Mouse (Mus musculus): ENCODE data around the gene Gm47289. TPM values are rescaled to one million over a fixed set of nuclear protein-coding genes. Genes with fewer than 3 reads are reported as not detected.

Gm47289 gene
- total and polyA plus RNA-seq, 3 experiments: 0.11 TPM; not detected in 2

DNA sequence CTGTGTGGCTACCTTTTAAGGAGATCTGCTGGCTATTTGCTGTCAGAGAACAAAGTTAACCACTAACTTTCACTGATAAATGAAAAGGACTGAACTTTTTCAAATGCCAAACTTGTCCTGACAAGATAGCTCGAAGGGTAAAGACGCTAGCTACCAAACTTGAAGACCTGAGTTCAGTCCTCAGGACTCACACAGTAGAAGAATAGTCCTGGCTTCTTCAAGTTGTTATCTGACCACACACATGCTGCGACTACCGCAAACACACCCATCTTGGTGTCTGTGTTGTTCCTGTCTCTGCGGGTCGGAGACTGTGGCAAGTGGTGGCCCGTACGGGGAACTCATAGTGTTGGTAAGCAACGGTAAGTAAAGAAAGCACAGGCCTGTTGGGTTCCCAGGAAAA, 44.7 kb downstream of the Gm47289 start:
- ATAC-seq (ENCODE audit: extremely low read depth, insufficient number of reproducible peaks, low FRiP score, poor library complexity, severe bottlenecking) (no peak), DNase-seq (ENCODE audit: low spot score) (no peak)
- peaks cover 49% of the 10 kb centered on the region for H3K9me3 ChIP-seq (replicated peaks)
- no peaks in the 10 kb centered on the region for H3K4me1 ChIP-seq (ENCODE audit: insufficient read depth, low read depth, low read length)
- no peaks in the 10 kb centered on the region for H3K27me3 ChIP-seq (ENCODE audit: insufficient read depth, low read length)
- H3K36me3 ChIP-seq (replicated peaks): no peaks in the 10 kb centered on the region
- H3K4me3 ChIP-seq (ENCODE audit: low read depth, low read length): no peak overlapping the region
- TF ChIP-seq CTCF (IDR thresholded peaks at IDR 0.05; ENCODE audit: low read depth, low read length): no peak
- TF ChIP-seq GATA2 (IDR thresholded peaks at IDR 0.05; ENCODE audit: borderline replicate concordance, low read depth, low read length): no peak
- TF ChIP-seq TAL1 (conservative IDR thresholded peaks at IDR 0.05; ENCODE audit: low read depth, low read length): no peak
- TF ChIP-seq GATA1 (IDR thresholded peaks at IDR 0.05; ENCODE audit: borderline replicate concordance, low read length): no peak
- no peak for TF ChIP-seq POLR2AphosphoS5 (IDR thresholded peaks at IDR 0.05; ENCODE audit: insufficient replicate concordance, low read depth, low read length)

DNA sequence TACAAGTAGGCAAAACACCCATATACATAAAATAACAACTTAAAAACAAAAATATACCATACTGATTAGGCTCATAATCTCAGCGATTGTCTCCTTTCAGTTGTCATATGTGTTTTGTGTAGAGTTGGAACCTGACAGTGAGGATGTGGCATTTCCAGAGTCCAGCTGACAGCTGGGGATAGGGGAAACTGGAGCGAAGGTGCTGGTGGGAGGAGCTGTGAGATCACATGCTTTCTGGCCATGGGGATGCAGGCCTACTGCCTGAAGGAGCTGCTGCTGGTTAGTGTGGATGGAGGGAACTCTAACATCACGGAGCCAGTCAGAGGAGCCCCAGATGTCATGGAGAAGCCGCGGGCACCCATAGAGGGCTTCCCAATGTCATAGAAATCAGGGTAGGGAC, 46.8 kb downstream of the Gm47289 start:
- Histone ChIP-seq H3K4me3 (ENCODE audit: low read depth, low read length) (no peak overlapping the region), H3K9me3 (replicated peaks) (peaks cover 34% of the 10 kb centered on the region), H3K36me3 (replicated peaks) (no peaks in the 10 kb centered on the region), H3K4me1 (ENCODE audit: insufficient read depth, low read depth, low read length) (no peaks in the 10 kb centered on the region), H3K27me3 (ENCODE audit: insufficient read depth, low read length) (no peaks in the 10 kb centered on the region)
- no peak for DNase-seq (ENCODE audit: low spot score)
- no peak for ATAC-seq (ENCODE audit: extremely low read depth, insufficient number of reproducible peaks, low FRiP score, poor library complexity, severe bottlenecking)
- TF ChIP-seq GATA2 (IDR thresholded peaks at IDR 0.05; ENCODE audit: borderline replicate concordance, low read depth, low read length) (no peak), CTCF (IDR thresholded peaks at IDR 0.05; ENCODE audit: low read depth, low read length) (no peak), POLR2AphosphoS5 (IDR thresholded peaks at IDR 0.05; ENCODE audit: insufficient replicate concordance, low read depth, low read length) (no peak), TAL1 (conservative IDR thresholded peaks at IDR 0.05; ENCODE audit: low read depth, low read length) (no peak), GATA1 (IDR thresholded peaks at IDR 0.05; ENCODE audit: borderline replicate concordance, low read length) (no peak)

DNA sequence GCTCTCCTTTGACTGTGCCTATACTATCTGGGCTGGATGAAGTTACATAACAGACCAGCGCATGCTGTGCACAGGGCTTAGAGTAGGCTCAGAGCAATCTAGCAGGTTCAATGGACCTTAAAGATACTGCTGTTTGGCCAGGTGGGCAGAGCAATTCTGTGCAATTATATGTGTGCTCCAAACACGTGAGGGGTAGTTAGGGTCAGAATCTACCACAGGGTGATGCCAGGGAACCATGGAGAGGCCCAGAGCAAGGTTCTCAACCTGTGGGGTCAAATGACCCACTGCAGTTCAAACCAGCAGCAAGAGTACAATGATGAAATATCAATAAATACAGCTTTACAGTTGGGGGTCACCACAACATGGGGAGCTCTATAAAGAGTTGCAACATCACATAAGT, 47.7 kb downstream of the Gm47289 start:
- no peaks in the 10 kb centered on the region for H3K27me3 ChIP-seq (ENCODE audit: insufficient read depth, low read length)
- no peaks in the 10 kb centered on the region for H3K4me1 ChIP-seq (ENCODE audit: insufficient read depth, low read depth, low read length)
- TF ChIP-seq TAL1 (conservative IDR thresholded peaks at IDR 0.05; ENCODE audit: low read depth, low read length) (no peak), GATA2 (IDR thresholded peaks at IDR 0.05; ENCODE audit: borderline replicate concordance, low read depth, low read length) (no peak), CTCF (IDR thresholded peaks at IDR 0.05; ENCODE audit: low read depth, low read length) (no peak), GATA1 (IDR thresholded peaks at IDR 0.05; ENCODE audit: borderline replicate concordance, low read length) (no peak), POLR2AphosphoS5 (IDR thresholded peaks at IDR 0.05; ENCODE audit: insufficient replicate concordance, low read depth, low read length) (no peak)
- H3K9me3 ChIP-seq (replicated peaks): peaks cover 29% of the 10 kb centered on the region
- no peak for ATAC-seq (ENCODE audit: extremely low read depth, insufficient number of reproducible peaks, low FRiP score, poor library complexity, severe bottlenecking)
- no peaks in the 10 kb centered on the region for H3K36me3 ChIP-seq (replicated peaks)
- no peak overlapping the region for H3K4me3 ChIP-seq (ENCODE audit: low read depth, low read length)
- no peak for DNase-seq (ENCODE audit: low spot score)

DNA sequence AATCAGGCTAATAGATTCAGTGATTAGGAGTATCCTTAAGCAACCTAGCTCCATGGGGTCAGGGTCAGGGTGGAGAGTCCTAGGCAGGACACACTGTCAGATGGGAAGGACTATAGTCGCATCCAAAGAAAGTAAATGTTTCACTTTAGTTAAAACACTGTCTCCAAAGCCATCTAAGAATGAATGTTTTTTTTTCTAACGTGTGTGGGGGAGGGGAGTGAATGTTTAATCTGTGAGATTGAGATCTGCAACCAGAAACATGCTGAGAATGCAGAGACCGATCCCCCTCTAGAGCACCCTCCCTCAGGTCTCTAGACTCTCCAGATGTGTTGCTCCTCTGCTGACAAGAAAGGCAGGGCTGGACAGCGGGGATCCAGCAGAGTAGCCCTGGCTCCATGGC, 48.2 kb downstream of the Gm47289 start:
- H3K9me3 ChIP-seq (replicated peaks): peaks cover 28% of the 10 kb centered on the region
- ATAC-seq (ENCODE audit: extremely low read depth, insufficient number of reproducible peaks, low FRiP score, poor library complexity, severe bottlenecking): no peak
- no peaks in the 10 kb centered on the region for H3K36me3 ChIP-seq (replicated peaks)
- DNase-seq (ENCODE audit: low spot score): no peak
- no peaks in the 10 kb centered on the region for H3K27me3 ChIP-seq (ENCODE audit: insufficient read depth, low read length)
- TF ChIP-seq CTCF (IDR thresholded peaks at IDR 0.05; ENCODE audit: low read depth, low read length): no peak
- no peak for TF ChIP-seq GATA1 (IDR thresholded peaks at IDR 0.05; ENCODE audit: borderline replicate concordance, low read length)
- TF ChIP-seq POLR2AphosphoS5 (IDR thresholded peaks at IDR 0.05; ENCODE audit: insufficient replicate concordance, low read depth, low read length): no peak
- no peak for TF ChIP-seq GATA2 (IDR thresholded peaks at IDR 0.05; ENCODE audit: borderline replicate concordance, low read depth, low read length)
- no peak for TF ChIP-seq TAL1 (conservative IDR thresholded peaks at IDR 0.05; ENCODE audit: low read depth, low read length)
- no peaks in the 10 kb centered on the region for H3K4me1 ChIP-seq (ENCODE audit: insufficient read depth, low read depth, low read length)
- no peak overlapping the region for H3K4me3 ChIP-seq (ENCODE audit: low read depth, low read length)

DNA sequence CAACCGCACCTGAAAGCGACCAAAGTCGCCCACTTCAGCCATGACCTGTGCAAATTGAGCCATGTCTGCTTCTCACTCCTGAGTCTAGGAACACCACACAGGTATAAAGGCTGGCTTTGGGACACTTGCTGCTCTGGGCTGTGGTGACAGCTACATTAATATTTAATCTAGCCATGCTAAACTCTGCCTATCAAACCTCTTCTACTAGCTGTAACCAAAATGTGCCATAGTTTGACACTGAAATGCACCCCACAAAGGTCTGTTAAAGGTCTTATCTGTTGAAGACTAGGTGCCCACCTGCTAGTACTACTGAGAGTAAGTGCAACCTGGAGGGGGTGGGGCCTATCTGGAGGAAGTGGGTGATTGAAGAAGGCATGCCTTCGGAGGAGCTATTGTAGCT, 50.0 kb downstream of the Gm47289 start, which contains the start of gene Slc22a13:
Gene Slc22a13 (minus strand): TSS at position 101 of the 400 bp plus-strand sequence.
- ATAC-seq (ENCODE audit: extremely low read depth, insufficient number of reproducible peaks, low FRiP score, poor library complexity, severe bottlenecking): no peak
- Histone ChIP-seq H3K9me3 (replicated peaks) (peaks cover 22% of the 10 kb centered on the region), H3K4me3 (ENCODE audit: low read depth, low read length) (no peak within 1 kb of the TSS), H3K27me3 (ENCODE audit: insufficient read depth, low read length) (no peaks in the 10 kb centered on the region), H3K36me3 (replicated peaks) (no peaks in the 10 kb centered on the region), H3K4me1 (ENCODE audit: insufficient read depth, low read depth, low read length) (no peaks in the 10 kb centered on the region)
- DNase-seq (ENCODE audit: low spot score): no peak
- TF ChIP-seq GATA2 (IDR thresholded peaks at IDR 0.05; ENCODE audit: borderline replicate concordance, low read depth, low read length) (no peak), POLR2AphosphoS5 (IDR thresholded peaks at IDR 0.05; ENCODE audit: insufficient replicate concordance, low read depth, low read length) (no peak), CTCF (IDR thresholded peaks at IDR 0.05; ENCODE audit: low read depth, low read length) (no peak)

Other genes with a start within 250 kb of the Gm47289 start
- gene Ctdspl, start 232.7 kb upstream of the Gm47289 start, total RNA-seq (2014; fragmentation: Nextera tagmentation): not detected in 2 replicates
- gene Ctdspl, start 232.7 kb upstream of the Gm47289 start, total RNA-seq (2017): 0.05 and 0.06 TPM in 2 replicates
- gene Ctdspl, start 232.7 kb upstream of the Gm47289 start, polyA plus RNA-seq (2012): not detected in 2 replicates
- gene Vill, start 106.4 kb upstream of the Gm47289 start, total RNA-seq (2014; fragmentation: Nextera tagmentation): not detected in 2 replicates
- not detected in 2 replicates for gene Vill, start 106.4 kb upstream of the Gm47289 start, total RNA-seq (2017)
- not detected in 2 replicates for gene Vill, start 106.4 kb upstream of the Gm47289 start, polyA plus RNA-seq (2012)
- not detected in 2 replicates for gene Plcd1, start 65.7 kb upstream of the Gm47289 start, total RNA-seq (2014; fragmentation: Nextera tagmentation)
- not detected in 2 replicates for gene Plcd1, start 65.7 kb upstream of the Gm47289 start, total RNA-seq (2017)
- not detected in 2 replicates for gene Plcd1, start 65.7 kb upstream of the Gm47289 start, polyA plus RNA-seq (2012)
- gene Dlec1, start 56.7 kb upstream of the Gm47289 start, total RNA-seq (2014; fragmentation: Nextera tagmentation): not detected in 2 replicates
- not detected in 2 replicates for gene Dlec1, start 56.7 kb upstream of the Gm47289 start, total RNA-seq (2017)
- not detected in 2 replicates for gene Dlec1, start 56.7 kb upstream of the Gm47289 start, polyA plus RNA-seq (2012)
- gene Acaa1b, start 2.1 kb upstream of the Gm47289 start, total RNA-seq (2014; fragmentation: Nextera tagmentation): not detected in 2 replicates
- gene Acaa1b, start 2.1 kb upstream of the Gm47289 start, total RNA-seq (2017): 0.06 TPM in 1 of 2 replicates, not detected in the other
- not detected in 2 replicates for gene Acaa1b, start 2.1 kb upstream of the Gm47289 start, polyA plus RNA-seq (2012)
- not detected in 2 replicates for gene Slc22a13, start 49.9 kb downstream of the Gm47289 start, total RNA-seq (2014; fragmentation: Nextera tagmentation)
- gene Slc22a13, start 49.9 kb downstream of the Gm47289 start, total RNA-seq (2017): not detected in 2 replicates
- gene Slc22a13, start 49.9 kb downstream of the Gm47289 start, polyA plus RNA-seq (2012): not detected in 2 replicates
- gene Oxsr1, start 163.3 kb downstream of the Gm47289 start, total RNA-seq (2014; fragmentation: Nextera tagmentation): 35.4 and 59.7 TPM in 2 replicates
- gene Oxsr1, start 163.3 kb downstream of the Gm47289 start, total RNA-seq (2017): 53.5 and 56.3 TPM in 2 replicates
- 14.7 and 18.2 TPM in 2 replicates for gene Oxsr1, start 163.3 kb downstream of the Gm47289 start, polyA plus RNA-seq (2012)
- 14.2 and 18.1 TPM in 2 replicates for gene Acaa1a, start 180.5 kb downstream of the Gm47289 start, total RNA-seq (2014; fragmentation: Nextera tagmentation)
- 30.7 and 31.9 TPM in 2 replicates for gene Acaa1a, start 180.5 kb downstream of the Gm47289 start, total RNA-seq (2017)
- gene Acaa1a, start 180.5 kb downstream of the Gm47289 start, polyA plus RNA-seq (2012): 53.4 and 71.2 TPM in 2 replicates
- gene Myd88, start 182.2 kb downstream of the Gm47289 start, total RNA-seq (2014; fragmentation: Nextera tagmentation): 24.4 and 31.3 TPM in 2 replicates
- gene Myd88, start 182.2 kb downstream of the Gm47289 start, total RNA-seq (2017): 26.0 and 27.0 TPM in 2 replicates
- gene Myd88, start 182.2 kb downstream of the Gm47289 start, polyA plus RNA-seq (2012): 8.9 and 12.3 TPM in 2 replicates
- gene Xylb, start 198.2 kb downstream of the Gm47289 start, total RNA-seq (2014; fragmentation: Nextera tagmentation): 20.0 and 23.7 TPM in 2 replicates
- gene Xylb, start 198.2 kb downstream of the Gm47289 start, total RNA-seq (2017): 9.9 and 10.3 TPM in 2 replicates
- gene Xylb, start 198.2 kb downstream of the Gm47289 start, polyA plus RNA-seq (2012): 7.7 and 8.1 TPM in 2 replicates
- not detected in 2 replicates for gene Slc22a14, start 206.4 kb downstream of the Gm47289 start, total RNA-seq (2014; fragmentation: Nextera tagmentation)
- not detected in 2 replicates for gene Slc22a14, start 206.4 kb downstream of the Gm47289 start, total RNA-seq (2017)
- not detected in 2 replicates for gene Slc22a14, start 206.4 kb downstream of the Gm47289 start, polyA plus RNA-seq (2012)
- 3.3 and 3.5 TPM in 2 replicates for gene Acvr2b, start 243.0 kb downstream of the Gm47289 start, total RNA-seq (2014; fragmentation: Nextera tagmentation)
- gene Acvr2b, start 243.0 kb downstream of the Gm47289 start, total RNA-seq (2017): 2.7 and 3.2 TPM in 2 replicates
- 5.0 and 5.1 TPM in 2 replicates for gene Acvr2b, start 243.0 kb downstream of the Gm47289 start, polyA plus RNA-seq (2012)